Mouse (Mus musculus) bone marrow macrophage, adult 2 months (primary cell): ENCODE measurements around the gene Rab11fip3.

Experiments used
- CTCF ChIP-seq: IDR thresholded peaks from 2 replicates; pipeline ENCODE4 v1.5.1; 2012; ENCODE audit warnings: low read depth, mild to moderate bottlenecking, low read length, moderate library complexity
- POLR2A ChIP-seq: IDR thresholded peaks from 2 replicates; pipeline ENCODE4 v1.6.1; 2012; ENCODE audit warnings: mild to moderate bottlenecking, low read depth, low read length, borderline replicate concordance

GRCm38 (mm10) chr17:26110156-26110555, 40.8 kb upstream of the Rab11fip3 start:
- TF ChIP-seq CTCF, result no peak
- no peak for TF ChIP-seq POLR2A
